Mouse (Mus musculus): ENCODE measurements around the gene Nrxn2. TPM values are rescaled to one million over a fixed set of nuclear protein-coding genes. Genes with fewer than 3 reads are reported as not detected.

Nrxn2 gene
- total RNA-seq, 2 experiments from 2014 or later: 1.4 to 1.7 TPM

DNA sequence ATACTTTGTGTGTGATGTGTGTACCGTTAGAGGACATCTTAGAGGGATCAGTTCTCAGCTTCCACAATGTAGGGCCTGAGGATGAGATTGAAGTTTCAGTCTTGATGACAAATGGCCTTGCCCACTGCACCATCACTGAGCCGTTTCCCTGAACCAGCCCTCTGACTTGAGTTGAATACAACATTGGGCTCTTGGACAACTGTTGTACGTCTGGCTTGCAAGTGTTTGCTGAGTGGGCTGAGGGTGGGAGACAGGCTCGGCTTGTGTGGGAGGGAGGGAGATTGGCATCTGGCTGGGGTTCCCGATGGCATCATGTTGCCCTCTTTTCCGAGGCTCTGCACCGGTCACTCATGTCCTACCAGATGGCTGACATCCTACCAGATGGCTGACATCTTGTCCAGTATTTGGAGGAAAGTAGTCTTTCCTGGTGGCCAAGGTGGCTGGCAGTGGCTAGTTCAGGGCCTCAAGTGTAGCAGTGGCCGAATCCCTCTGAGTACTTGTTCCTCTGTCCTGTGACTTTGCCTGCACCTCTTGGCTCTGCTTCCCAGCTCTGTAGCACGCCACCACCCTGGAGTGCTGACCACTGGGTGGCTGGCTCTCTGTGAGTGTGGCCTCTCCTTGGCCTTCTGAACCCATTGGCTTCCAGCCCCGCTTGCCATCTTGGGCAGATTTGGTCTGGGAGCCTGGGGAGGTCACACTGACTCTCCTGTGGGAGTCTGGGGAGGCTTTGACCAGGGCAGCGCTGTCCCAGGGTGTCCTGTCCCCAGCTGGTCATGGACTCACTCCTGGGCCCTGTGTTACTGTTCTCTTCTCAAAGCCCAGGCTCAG lies 115.0 kb downstream of the Nrxn2 start:
- DNase-seq: no peak
- intact Hi-C loops (cut with DNase I): no loop called here

- DNase-seq: no peak
- intact Hi-C loops (cut with DNase I): no loop called here
These were observed 115.5 kb downstream of the Nrxn2 start for GRCm38 (mm10) chr19:6534118-6534415.

GRCm38 (mm10) chr19:6536201-6536600 lies 117.7 kb downstream of the Nrxn2 start:
- intact Hi-C loops (cut with DNase I): no loop called here
- DNase-seq: no peak

DNA sequence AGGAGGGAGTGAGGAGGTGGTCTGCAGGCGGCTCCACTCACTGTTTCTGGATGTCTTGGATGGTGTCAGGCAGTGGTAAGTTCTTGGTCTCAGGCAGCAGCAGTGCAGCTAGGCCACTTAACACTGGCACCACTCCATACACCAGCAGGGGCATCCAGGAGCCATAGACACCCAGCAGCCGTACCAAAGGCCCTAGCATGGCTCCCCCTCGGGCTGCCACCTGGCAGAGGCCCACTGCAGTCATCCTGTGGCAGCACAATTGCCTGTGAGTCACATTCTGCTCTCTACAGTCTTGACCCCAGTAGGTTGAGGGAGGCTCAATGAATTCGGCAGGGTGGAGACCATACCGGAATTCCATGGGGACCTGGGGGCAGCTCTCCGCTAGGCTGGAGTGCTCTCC lies 118.2 kb downstream of the Nrxn2 start:
- intact Hi-C loops (cut with DNase I): no loop called here
- DNase-seq: no peak

DNA sequence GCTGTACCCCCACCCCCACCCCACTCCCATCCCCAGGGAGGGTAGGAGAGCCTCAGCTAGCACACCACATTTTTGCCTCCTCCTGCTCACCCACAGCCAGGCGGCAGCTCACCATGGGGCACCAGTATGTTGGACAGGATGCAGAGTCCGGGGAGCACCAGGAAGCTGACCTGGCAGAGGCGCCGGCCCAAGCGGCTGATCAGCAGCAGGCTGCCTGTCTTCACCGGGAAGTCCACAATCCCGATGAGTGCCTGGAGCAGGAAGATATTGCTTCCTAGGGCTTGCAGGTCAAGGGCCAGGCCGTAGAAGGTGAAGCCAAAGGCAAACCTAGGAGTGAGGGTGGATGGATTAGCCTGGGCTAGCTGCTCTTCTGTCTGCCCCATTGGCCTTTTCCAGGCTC lies 119.0 kb downstream of the Nrxn2 start:
- intact Hi-C loops (cut with DNase I): no loop called here

GRCm38 (mm10) chr19:6538546-6538945 lies 120.0 kb downstream of the Nrxn2 start:
- intact Hi-C loops (cut with DNase I): no loop called here

More for the DNA sequence above, 119.0 kb downstream of the Nrxn2 start:
- no peak for DNase-seq

GRCm38 (mm10) chr19:6539592-6539991 lies 121.1 kb downstream of the Nrxn2 start:
- intact Hi-C loops (cut with DNase I): no loop called here
- DNase-seq: no peak

More at GRCm38 (mm10) chr19:6538546-6538945, 120.0 kb downstream of the Nrxn2 start:
- DNase-seq: no peak

GRCm38 (mm10) chr19:6540191-6540590 lies 121.7 kb downstream of the Nrxn2 start:
- intact Hi-C loops (cut with DNase I): no loop called here
- no peak for DNase-seq

- intact Hi-C loops (cut with DNase I): no loop called here
- no peak for DNase-seq
These were observed 123.0 kb downstream of the Nrxn2 start for GRCm38 (mm10) chr19:6541521-6541920.

DNA sequence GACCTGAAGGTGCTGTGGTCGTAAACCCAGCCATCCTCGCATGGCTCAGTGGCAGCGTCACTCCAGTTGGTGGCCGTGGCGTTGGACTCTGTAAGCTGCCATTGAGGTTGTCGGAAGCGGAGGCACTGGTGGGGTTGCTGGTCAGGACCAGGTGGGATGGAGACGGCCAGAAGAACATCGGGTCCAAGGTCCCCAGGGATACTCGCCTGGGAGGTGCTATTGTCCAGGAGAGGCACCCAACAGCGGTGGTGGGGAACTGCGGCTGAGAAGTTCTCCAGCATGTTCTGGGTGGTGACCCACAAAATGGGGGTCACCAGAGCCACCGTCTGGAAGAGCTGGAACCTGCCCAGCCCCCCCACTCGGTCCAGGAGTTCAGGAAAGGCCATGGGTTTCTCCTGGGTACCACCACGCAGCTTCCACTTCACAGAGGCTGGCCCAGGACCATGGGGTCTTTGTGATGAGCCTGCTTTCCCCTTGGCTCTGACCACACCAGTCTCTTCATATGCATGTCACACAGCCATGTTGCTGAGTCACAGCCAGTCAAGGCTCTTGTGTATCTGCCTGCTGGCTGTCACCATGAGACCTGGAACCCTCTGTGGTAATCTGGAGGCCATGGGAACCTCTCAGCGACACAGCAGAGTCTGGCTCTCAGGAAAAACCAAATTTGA lies 124.0 kb downstream of the Nrxn2 start, which contains the start of gene Slc22a12:
Slc22a12 (minus strand) TSS at position 666 of the 668 bp plus-strand sequence.
- intact Hi-C loops (cut with DNase I): no loop called here
- DNase-seq: no peak

- DNase-seq: no peak
- intact Hi-C loops (cut with DNase I): no loop called here
These were observed 124.5 kb downstream of the Nrxn2 start for GRCm38 (mm10) chr19:6543035-6543383.

- intact Hi-C loops (cut with DNase I): no loop called here
- no peak for DNase-seq
These were observed 125.0 kb downstream of the Nrxn2 start for GRCm38 (mm10) chr19:6543518-6543917.

GRCm38 (mm10) chr19:6544712-6545111 lies 126.2 kb downstream of the Nrxn2 start:
- no peak for DNase-seq
- intact Hi-C loops (cut with DNase I): no loop called here

DNA sequence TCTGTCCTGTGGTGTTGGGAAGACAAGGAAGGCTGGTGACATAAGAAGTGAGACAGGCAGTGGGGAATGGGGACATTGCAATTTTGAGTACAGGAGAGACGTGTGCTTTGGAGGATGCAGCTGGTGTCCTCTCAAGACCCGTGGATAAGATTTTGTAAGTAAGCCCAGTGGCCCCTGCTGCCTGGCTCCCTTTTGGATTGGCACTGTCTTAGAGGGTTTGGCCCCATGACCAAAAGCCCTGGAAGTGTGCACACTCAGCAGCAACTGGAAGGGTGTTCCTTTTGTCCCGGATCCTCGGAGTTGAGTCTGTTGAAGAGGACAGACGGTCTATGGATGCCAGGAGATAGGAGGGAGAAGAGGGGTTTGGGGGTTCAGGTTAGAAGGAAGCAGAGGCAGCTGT lies 127.0 kb downstream of the Nrxn2 start:
- intact Hi-C loops (cut with DNase I): no loop called here
- no peak for DNase-seq

GRCm38 (mm10) chr19:6546096-6546495 lies 127.6 kb downstream of the Nrxn2 start:
- intact Hi-C loops (cut with DNase I): no loop called here
- no peak for DNase-seq

- DNase-seq: no peak
- intact Hi-C loops (cut with DNase I): no loop called here
These were observed 129.3 kb downstream of the Nrxn2 start for GRCm38 (mm10) chr19:6547801-6548200.

GRCm38 (mm10) chr19:6548431-6549410 lies 130.2 kb downstream of the Nrxn2 start:
- DNase-seq: no peak
- intact Hi-C loops (cut with DNase I): no loop called here

GRCm38 (mm10) chr19:6549566-6549965 lies 131.0 kb downstream of the Nrxn2 start:
- intact Hi-C loops (cut with DNase I): no loop called here
- no peak for DNase-seq

DNA sequence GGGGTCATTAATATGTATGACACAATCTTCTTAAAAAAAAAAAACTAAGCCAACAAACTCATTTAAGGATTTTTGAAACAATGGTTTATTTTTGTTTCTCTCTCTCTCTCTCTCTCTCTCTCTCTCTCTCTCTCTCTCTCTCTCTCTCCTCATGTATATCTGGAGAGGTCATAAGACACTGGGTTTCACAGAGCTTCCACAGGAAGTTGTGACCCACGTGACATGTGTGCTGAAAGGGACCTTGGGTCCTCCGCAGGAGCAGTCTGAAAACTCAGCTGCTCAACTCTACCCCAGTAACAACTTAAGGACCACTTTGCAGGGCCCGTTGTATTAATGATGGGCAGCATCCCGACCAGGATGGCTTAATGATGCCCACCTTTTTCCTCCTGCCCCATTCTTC lies 132.7 kb downstream of the Nrxn2 start:
- no peak for DNase-seq

DNA sequence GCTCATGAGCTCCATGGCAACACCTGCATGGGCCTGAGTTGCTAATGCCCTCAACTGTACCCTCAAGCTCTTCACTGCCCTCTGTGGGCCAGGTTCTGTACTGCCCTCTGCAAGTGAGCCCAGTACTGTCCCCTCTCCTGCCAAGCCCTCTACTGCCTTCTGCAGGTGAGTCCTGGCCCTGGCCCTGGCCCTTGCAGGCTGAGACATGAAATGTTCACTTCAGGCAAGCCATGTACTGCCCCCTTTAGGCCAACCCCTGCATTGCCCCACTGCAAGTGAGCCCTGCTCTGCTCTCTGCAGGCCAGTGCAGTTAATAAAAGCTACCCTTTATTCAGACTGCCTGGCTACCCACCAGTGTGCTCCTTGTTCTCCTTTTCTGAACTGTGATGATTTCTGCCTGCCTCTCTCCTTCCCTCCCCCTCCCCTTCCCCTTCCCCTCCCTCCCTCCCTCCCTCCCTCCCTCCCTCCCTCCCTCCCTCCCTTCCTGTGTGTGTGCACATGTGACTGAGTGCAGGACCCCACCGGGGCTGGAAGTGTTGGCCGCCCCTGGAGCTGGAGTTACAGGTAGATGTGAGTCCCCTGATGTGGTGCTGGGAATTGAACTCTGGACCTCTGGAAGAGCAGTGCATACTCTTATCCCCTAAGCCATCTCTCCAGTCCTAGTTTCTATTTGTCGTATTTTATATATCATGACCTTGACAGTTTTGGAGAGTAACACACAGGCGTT lies 133.9 kb downstream of the Nrxn2 start:
- peak in 1 of 2 experiments; percentile 24 for DNase-seq
- intact Hi-C loops (cut with DNase I): no loop called here

More for the DNA sequence above, 132.7 kb downstream of the Nrxn2 start:
- intact Hi-C loops (cut with DNase I): no loop called here
